Mouse (Mus musculus) lung, postnatal 0 days (tissue): ENCODE results near the gene Srsf3.

Experiments used
- CTCF ChIP-seq: IDR thresholded peaks from 2 replicates; pipeline ENCODE4 v1.5.1; 2016; ENCODE audit warnings: antibody characterized with exemption, mild to moderate bottlenecking
- EP300 ChIP-seq: IDR thresholded peaks from 2 replicates; pipeline ENCODE4 v1.6.1; 2016; ENCODE audit warnings: antibody characterized with exemption, mild to moderate bottlenecking, control low read depth

GRCm38 (mm10) chr17:29014235-29014634 lies 18.2 kb upstream of the Srsf3 start:
- no peak for TF ChIP-seq EP300
- TF ChIP-seq CTCF = no peak
